Mouse (Mus musculus) cortical plate, adult 2 months (tissue): ENCODE data around the gene Tmem100.

Experiments
- CTCF ChIP-seq: fragments of 200-500 bp; IDR thresholded peaks from 2 replicates; pipeline ENCODE4 v1.5.1; 2011; ENCODE audit warnings: mild to moderate bottlenecking, control low read depth, low read length; ENCODE audit not compliant: insufficient read depth; ENCODE audit errors: extremely low read depth
- POLR2A ChIP-seq: fragments of 200-500 bp; IDR thresholded peaks from 2 replicates; pipeline ENCODE4 v1.6.1; 2011; ENCODE audit warnings: mild to moderate bottlenecking, low read length, control low read depth; ENCODE audit not compliant: insufficient read depth; ENCODE audit errors: extremely low read depth

- TF ChIP-seq CTCF (no peak), POLR2A (no peak)
Measured at GRCm38 (mm10) chr11:90003386-90003785, 26.8 kb upstream of the Tmem100 start.
